Mouse (Mus musculus) embryo, embryonic 10 days (tissue): ENCODE results near the gene Slpi.
A peak's percentile ranks its signal among the peaks of the same experiment; 100 is the strongest.
"Not testable (repeated sequence)": the region's sequence is repeated elsewhere in the genome, so short reads cannot be mapped to it uniquely, and the experiment has no call there.

Source experiments
- DNase-seq: peaks from one replicate; pipeline ENCODE4 v3.0.0-alpha.2; 2015; ENCODE audit warnings: low spot score

The Slpi gene

GRCm38 (mm10) chr2:164377478-164378426, 11.1 kb downstream of the Slpi start:
- no peak for DNase-seq

DNA sequence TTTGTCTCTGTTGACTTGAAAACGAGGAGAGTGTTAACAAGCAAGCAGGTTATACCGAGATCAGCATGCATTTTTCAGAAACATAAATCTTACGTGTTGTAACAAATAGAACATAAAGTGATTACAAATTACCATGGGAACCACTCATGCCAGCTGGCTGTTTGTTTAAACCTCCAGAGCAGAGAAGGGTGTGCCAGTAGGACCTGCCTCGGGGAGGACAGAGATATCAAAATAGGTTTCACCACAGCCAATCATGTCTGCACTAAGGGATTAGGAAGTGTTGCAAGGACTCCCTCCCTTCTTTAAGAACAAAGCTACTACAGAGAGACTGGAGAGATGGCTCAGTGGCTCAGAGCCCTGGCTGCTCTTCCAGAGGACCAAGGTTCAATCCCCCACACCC, 15.7 kb downstream of the Slpi start:
- DNase-seq: no peak

- DNase-seq: no peak
Measured at GRCm38 (mm10) chr2:164372408-164373053, 16.4 kb downstream of the Slpi start.

DNA sequence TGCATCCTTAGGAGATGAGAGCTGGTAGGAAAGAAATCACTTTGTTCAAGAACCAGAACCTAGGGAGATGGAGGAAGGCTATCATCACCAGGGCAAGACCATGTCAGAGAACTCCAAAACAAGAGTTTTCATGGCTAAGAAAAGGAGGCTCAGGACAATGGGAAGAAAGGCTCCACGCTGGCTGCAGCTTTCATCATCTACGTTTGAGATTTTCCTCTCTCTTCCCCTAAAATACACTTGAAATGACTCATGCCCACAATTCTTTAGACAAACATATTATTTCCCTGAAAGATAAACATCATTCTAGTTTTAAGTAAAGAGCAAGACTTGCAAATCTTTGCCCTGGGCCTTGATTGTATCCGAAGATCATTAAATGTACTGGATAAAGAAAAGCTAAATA, 17.5 kb downstream of the Slpi start:
- DNase-seq: no peak

GRCm38 (mm10) chr2:164368620-164369105, 20.2 kb downstream of the Slpi start:
- no peak for DNase-seq

DNA sequence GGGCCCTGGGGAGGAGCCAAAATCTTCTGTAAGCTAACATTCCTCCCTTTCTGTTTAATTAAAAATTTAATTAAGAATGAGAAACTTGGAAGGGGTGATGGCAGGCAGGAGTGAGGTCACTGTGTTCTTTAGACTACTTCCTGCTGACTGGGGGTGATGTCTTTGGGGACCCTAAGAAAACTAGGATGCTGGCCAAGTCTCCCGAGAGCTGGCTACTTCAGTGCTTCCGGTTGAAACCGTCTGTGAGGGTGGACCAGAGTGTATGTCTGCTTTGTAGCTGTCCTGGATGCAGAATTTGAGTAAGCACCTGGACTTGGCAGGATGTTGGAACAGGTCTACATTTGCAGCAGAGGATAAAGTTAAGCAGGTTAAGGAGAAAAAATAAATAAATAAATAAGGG, 21.9 kb downstream of the Slpi start:
- DNase-seq: no peak

- no peak for DNase-seq
Measured at GRCm38 (mm10) chr2:164360974-164361657, 27.8 kb downstream of the Slpi start.

GRCm38 (mm10) chr2:164359668-164360067, 29.2 kb downstream of the Slpi start:
- DNase-seq: no peak

GRCm38 (mm10) chr2:164359031-164359430, 29.9 kb downstream of the Slpi start:
- DNase-seq: no peak

- peak; percentile 45 for DNase-seq
Measured at GRCm38 (mm10) chr2:164358373-164358772, 30.5 kb downstream of the Slpi start.

DNA sequence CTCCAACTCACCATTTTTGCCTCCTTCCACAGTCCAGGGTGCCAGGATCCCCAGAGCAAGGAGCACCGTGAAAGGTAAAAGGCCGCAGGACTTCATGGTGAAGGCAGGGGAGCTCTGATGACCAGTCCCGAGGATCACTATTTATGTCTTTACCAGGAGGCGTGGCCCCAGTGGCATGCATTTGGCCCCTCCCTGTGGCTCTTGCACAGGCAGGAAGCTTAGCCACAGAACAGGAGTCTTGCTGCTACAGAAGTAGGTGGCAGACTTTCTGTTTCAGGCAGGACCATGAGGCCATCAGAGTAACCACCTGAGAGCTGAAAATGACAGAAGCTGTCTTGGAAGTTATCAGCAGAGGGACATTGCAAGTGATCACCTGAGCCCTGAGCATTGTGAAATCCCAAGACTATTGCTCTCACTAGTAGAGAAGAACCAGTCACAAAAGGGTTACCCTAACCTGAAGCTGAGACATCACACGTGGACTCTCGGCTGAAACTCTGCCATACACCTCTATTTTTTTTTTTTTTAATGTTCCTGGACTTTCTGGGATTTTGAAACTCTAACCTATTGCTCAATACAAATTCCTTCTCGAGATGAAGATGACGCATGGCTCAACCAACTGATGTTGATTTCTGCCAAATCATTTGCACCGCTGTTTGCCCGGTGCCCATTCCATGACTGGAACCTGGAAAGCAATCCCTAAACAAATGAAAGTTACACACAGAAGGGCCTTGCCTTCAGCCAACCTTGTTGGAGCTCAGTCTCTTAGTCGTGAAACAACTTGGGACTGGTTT, 32.5 kb downstream of the Slpi start:
- no peak for DNase-seq

- no peak for DNase-seq
Measured at GRCm38 (mm10) chr2:164353356-164353755, 35.5 kb downstream of the Slpi start.

- no peak for DNase-seq
Measured at GRCm38 (mm10) chr2:164352697-164353096, 36.2 kb downstream of the Slpi start.

GRCm38 (mm10) chr2:164348980-164349379, 39.9 kb downstream of the Slpi start:
- peak; percentile 39 for DNase-seq

GRCm38 (mm10) chr2:164347697-164348096, 41.2 kb downstream of the Slpi start:
- DNase-seq: not testable (repeated sequence)

DNA sequence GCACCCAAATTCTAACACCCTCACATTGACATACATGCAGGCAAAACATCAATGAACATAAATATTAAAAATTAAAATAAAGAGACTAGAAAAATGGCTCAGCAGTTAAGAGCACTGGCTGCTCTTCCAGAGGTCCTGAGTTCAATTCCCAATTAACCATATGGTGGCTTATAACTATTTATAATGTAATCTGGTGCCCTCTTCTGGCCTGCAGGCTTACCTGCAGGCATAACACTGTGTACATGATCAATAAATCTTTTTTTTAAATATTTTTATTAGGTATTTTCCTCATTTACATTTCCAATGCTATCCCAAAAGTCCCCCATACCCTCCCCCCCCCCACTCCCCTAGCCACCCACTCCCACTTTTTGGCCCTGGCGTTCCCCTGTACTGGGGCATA, 45.2 kb downstream of the Slpi start:
- DNase-seq: not testable (repeated sequence)

GRCm38 (mm10) chr2:164332440-164332839, 56.5 kb downstream of the Slpi start, which contains the start of gene Svs5:
Svs5 (plus strand) TSS chr2:164332740.
- not testable (repeated sequence) for DNase-seq

GRCm38 (mm10) chr2:164320983-164321382, 67.9 kb downstream of the Slpi start:
- no peak for DNase-seq

DNA sequence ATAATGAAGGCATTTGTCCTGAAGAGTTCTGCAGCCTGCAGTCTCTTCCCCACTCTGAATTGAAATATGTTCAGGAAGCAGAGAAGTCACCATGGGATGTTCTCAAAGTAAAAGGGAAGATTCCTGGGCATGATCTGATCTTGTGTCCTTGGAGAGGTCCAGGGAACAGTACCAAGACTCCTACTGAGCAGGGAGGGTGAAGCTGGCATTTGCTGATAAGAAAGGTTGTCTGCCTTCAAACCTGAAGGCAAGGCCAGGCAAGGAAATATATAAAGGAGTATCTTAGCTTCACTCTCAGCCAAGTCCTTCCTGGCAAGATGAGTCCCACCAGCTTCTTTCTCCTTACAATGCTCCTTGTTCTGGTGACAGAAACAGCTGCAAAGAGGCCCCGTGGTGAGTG, 72.4 kb downstream of the Slpi start, which contains the start of gene Svs6:
Gene Svs6, plus strand, starts transcription at position 301 of the 400 bp plus-strand sequence.
- DNase-seq: not testable (repeated sequence)

- not testable (repeated sequence) for DNase-seq
Measured at GRCm38 (mm10) chr2:164315460-164315859, 73.4 kb downstream of the Slpi start.

GRCm38 (mm10) chr2:164312599-164312998, 76.3 kb downstream of the Slpi start:
- no peak for DNase-seq
